In the genomic region with DNA sequence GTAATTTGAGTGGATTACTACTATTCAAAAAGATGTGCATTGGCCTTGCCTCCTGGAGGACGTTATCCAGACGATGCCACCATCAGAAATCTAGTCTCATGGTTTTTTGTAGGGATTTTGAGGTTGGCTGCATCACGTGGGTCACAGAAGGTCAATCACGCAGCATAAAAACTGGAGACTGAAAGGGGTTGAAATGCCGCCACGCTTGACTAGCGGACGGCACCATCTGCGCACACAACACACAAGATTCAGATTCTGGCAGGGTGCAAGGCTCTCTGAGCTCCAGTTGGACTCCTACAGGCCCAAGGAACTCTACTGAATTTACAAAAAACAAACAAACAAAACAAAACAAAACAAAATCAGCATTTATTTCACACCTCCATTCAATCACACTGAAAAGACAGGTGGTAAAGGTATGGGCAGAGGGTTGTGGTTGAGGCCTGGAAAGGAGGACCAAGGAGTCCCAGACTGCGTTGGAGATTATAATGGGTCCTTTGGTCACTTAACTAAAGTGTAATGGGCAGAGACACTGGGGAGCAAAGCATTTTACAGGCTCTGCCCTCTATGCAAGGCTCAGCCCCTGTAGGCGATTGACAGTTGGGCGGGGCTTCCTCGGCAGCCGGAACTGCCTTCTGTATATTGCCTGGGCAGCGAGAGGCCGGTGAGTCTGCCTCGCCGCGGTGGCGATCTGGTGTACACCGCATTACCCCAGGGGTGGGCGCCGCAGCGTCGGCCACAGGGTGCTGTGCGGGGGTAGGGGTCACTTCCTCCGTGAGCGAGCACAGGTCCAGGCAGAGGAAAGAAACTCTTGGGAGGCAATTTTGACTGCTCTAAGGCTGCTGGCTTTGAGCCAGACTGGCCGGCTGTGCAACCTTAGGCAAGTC, we compare ENCODE assay signal across 7 mouse cellular contexts. TPM values are rescaled to one million over a fixed set of nuclear protein-coding genes. Genes with fewer than 3 reads are reported as not detected.
DNase-seq lines count a peak whose midpoint lies in the region; ATAC-seq and TF ChIP-seq lines count a peak whose summit lies in the region.

No protein-coding gene starts in this region.

- no peak for TF ChIP-seq CTCF in small intestine, adult 2 months (IDR thresholded peaks at IDR 0.05; ENCODE audit: extremely low read depth, insufficient read length, insufficient replicate concordance, low read depth, low read length)

- ATAC-seq in common myeloid progenitor, adult 5-6 weeks (replicated peaks; ENCODE audit: low read depth, poor library complexity, severe bottlenecking) = peak; percentile 66
- ATAC-seq in inflammation-experienced regulatory T-cells, adult 6 months = peak; percentile 35
- ATAC-seq in megakaryocyte progenitor cell, adult 5-6 weeks (replicated peaks; ENCODE audit: poor library complexity) = peak; percentile 56

- peaks cover 1% of the 10 kb centered on the region; the same call in 1 of the 2 replicates for H3K36me3 ChIP-seq in small intestine, adult 2 months (ENCODE audit: control insufficient read depth, insufficient read depth, low read length)

- TF ChIP-seq POLR2A in small intestine, adult 2 months (IDR thresholded peaks at IDR 0.05; ENCODE audit: low read depth, low read length) = peak; percentile 61

- peak; percentile 88 for DNase-seq in adrenal gland, postnatal 10 days
- peak; percentile 57 for DNase-seq in gastrocnemius, postnatal 25 days
- peak; percentile 79 for DNase-seq in left cerebral cortex, postnatal 36 days (ENCODE audit: low spot score in 2 of 2)

- WGBS in small intestine, adult 2 months = 26% methylated on average over 29 of the region's 29 CpGs

- peak overlapping the region; percentile 84 for H3K4me3 ChIP-seq in small intestine, adult 2 months (ENCODE audit: low read depth, low read length)

- peaks cover 14% of the 10 kb centered on the region for H3K4me1 ChIP-seq in small intestine, adult 2 months (ENCODE audit: control insufficient read depth, insufficient read depth, insufficient read length, low read length)

- intact Hi-C loops in left cerebral cortex, postnatal 36 days (cut with DNase I) = loop anchor here (2.0 to 5.0 kb wide), 3 partner anchors 19 to 112 kb away; partner anchors contain the start of genes Ganab, Hnrnpul2 and Tut1

- no peaks in the 10 kb centered on the region for H3K27me3 ChIP-seq in small intestine, adult 2 months (ENCODE audit: control insufficient read depth, insufficient read depth, low read length)

- peak overlapping the region; percentile 30; the same call in 1 of the 2 replicates for H3K27ac ChIP-seq in small intestine, adult 2 months (ENCODE audit: insufficient read depth, low read depth, low read length)

RNA-seq across cellular contexts. Expression of gene Gng3, which starts 1.2 kb away (rescaled TPM):
- total RNA-seq in adrenal gland, postnatal 10 days (2021) = 1 to 10 TPM; 5.8 to 9.8 TPM
- total RNA-seq in common myeloid progenitor, adult 5-6 weeks (2017) = not detected in 2 replicates
- not detected for total RNA-seq in gastrocnemius, postnatal 25 days (2021)
- polyA plus RNA-seq in inflammation-experienced regulatory T-cells, adult 6 months (2017; shearing (Covaris generic)) = 1 to 10 TPM in 2 of 3 experiments, under 1 TPM in 1; 0.72 to 3.3 (median 1.6) TPM
- total RNA-seq in left cerebral cortex, postnatal 36 days (2021) = 100 to 1,000 TPM; 190 to 230 TPM
- total RNA-seq in megakaryocyte progenitor cell, adult 5-6 weeks (2015) = 0.07 and 0.22 TPM in 2 replicates
- total RNA-seq in megakaryocyte progenitor cell, adult 5-6 weeks (2017) = not detected in 2 replicates
- 0.33 and 0.63 TPM in 2 replicates for polyA plus RNA-seq in small intestine, adult 2 months (2012; rRNA removed)

RNA-seq across cellular contexts. Expression of gene Bscl2, which starts 2.9 kb away (rescaled TPM):
- 100 to 1,000 TPM; 157 to 160 TPM for total RNA-seq in adrenal gland, postnatal 10 days (2021)
- total RNA-seq in common myeloid progenitor, adult 5-6 weeks (2017) = 34.5 and 41.5 TPM in 2 replicates
- 10 to 100 TPM; 15.7 to 20.8 TPM for total RNA-seq in gastrocnemius, postnatal 25 days (2021)
- polyA plus RNA-seq in inflammation-experienced regulatory T-cells, adult 6 months (2017; shearing (Covaris generic)) = 100 to 1,000 TPM in 1 of 3 experiments, 10 to 100 TPM in 2; 81.9 to 106 (median 95.9) TPM
- 100 to 1,000 TPM; 118 TPM for total RNA-seq in left cerebral cortex, postnatal 36 days (2021)
- 58.3 and 63.4 TPM in 2 replicates for total RNA-seq in megakaryocyte progenitor cell, adult 5-6 weeks (2015)
- 28.8 and 31.6 TPM in 2 replicates for total RNA-seq in megakaryocyte progenitor cell, adult 5-6 weeks (2017)
- polyA plus RNA-seq in small intestine, adult 2 months (2012; rRNA removed) = 54.3 and 82.6 TPM in 2 replicates

RNA-seq across cellular contexts. Expression of gene Lrrn4cl, which starts 10.4 kb away (rescaled TPM):
- total RNA-seq in adrenal gland, postnatal 10 days (2021) = 1 to 10 TPM; 5.5 to 6.1 TPM
- 0.73 TPM in 1 of 2 replicates, not detected in the other for total RNA-seq in common myeloid progenitor, adult 5-6 weeks (2017)
- total RNA-seq in gastrocnemius, postnatal 25 days (2021) = 10 to 100 TPM in 1 of 2 experiments, 1 to 10 TPM in 1; 6.8 to 10.9 TPM
- polyA plus RNA-seq in inflammation-experienced regulatory T-cells, adult 6 months (2017; shearing (Covaris generic)) = under 1 TPM in 1 of 3 experiments, not detected in 2; 0.15 TPM
- total RNA-seq in left cerebral cortex, postnatal 36 days (2021) = 1 to 10 TPM; 1.3 to 1.6 TPM
- not detected in 2 replicates for total RNA-seq in megakaryocyte progenitor cell, adult 5-6 weeks (2015)
- 0.88 TPM in 1 of 2 replicates, not detected in the other for total RNA-seq in megakaryocyte progenitor cell, adult 5-6 weeks (2017)
- 0.11 and 0.17 TPM in 2 replicates for polyA plus RNA-seq in small intestine, adult 2 months (2012; rRNA removed)

RNA-seq across cellular contexts. Expression of gene AC129217.1, which starts 10.6 kb away (rescaled TPM):
- total RNA-seq in adrenal gland, postnatal 10 days (2021) = not detected
- total RNA-seq in common myeloid progenitor, adult 5-6 weeks (2017) = 4.2 TPM in 1 of 2 replicates, not detected in the other
- not detected for total RNA-seq in gastrocnemius, postnatal 25 days (2021)
- polyA plus RNA-seq in inflammation-experienced regulatory T-cells, adult 6 months (2017; shearing (Covaris generic)) = not detected
- not detected for total RNA-seq in left cerebral cortex, postnatal 36 days (2021)
- total RNA-seq in megakaryocyte progenitor cell, adult 5-6 weeks (2015) = 0.76 TPM in 1 of 2 replicates, not detected in the other
- total RNA-seq in megakaryocyte progenitor cell, adult 5-6 weeks (2017) = not detected in 2 replicates
- 4.6 TPM in 1 of 2 replicates, not detected in the other for polyA plus RNA-seq in small intestine, adult 2 months (2012; rRNA removed)

RNA-seq across cellular contexts. Expression of gene Hnrnpul2, which starts 20.3 kb away (rescaled TPM):
- total RNA-seq in adrenal gland, postnatal 10 days (2021) = 10 to 100 TPM; 58.0 to 62.7 TPM
- 89.1 and 100 TPM in 2 replicates for total RNA-seq in common myeloid progenitor, adult 5-6 weeks (2017)
- 10 to 100 TPM; 34.7 to 38.6 TPM for total RNA-seq in gastrocnemius, postnatal 25 days (2021)
- polyA plus RNA-seq in inflammation-experienced regulatory T-cells, adult 6 months (2017; shearing (Covaris generic)) = 1 to 10 TPM; 5.0 to 8.3 (median 5.9) TPM
- total RNA-seq in left cerebral cortex, postnatal 36 days (2021) = 100 to 1,000 TPM; 110 to 118 TPM
- 56.7 and 59.5 TPM in 2 replicates for total RNA-seq in megakaryocyte progenitor cell, adult 5-6 weeks (2015)
- total RNA-seq in megakaryocyte progenitor cell, adult 5-6 weeks (2017) = 64.7 and 77.8 TPM in 2 replicates
- 9.2 and 20.9 TPM in 2 replicates for polyA plus RNA-seq in small intestine, adult 2 months (2012; rRNA removed)

Comparison
In these comparisons a context has a peak if more than half of its experiments do, and no peak if none do; other contexts are left out.
1. Peak in every context shown above with its lines: DNase-seq, ATAC-seq, H3K4me3 ChIP-seq and H3K27ac ChIP-seq.
2. RNA of gene Gng3, which starts 1.2 kb away (total RNA-seq): 190 to 230 TPM in left cerebral cortex, postnatal 36 days; 5.8 to 9.8 TPM in adrenal gland, postnatal 10 days, 0.07 to 0.22 TPM in megakaryocyte progenitor cell, adult 5-6 weeks, not detected in common myeloid progenitor, adult 5-6 weeks and not detected in gastrocnemius, postnatal 25 days; every median in the first group is over 10 times any median in the second.